ENCODE assay signal across 9 mouse cellular contexts in genomic region chr8:126359296-126359695, GRCm38 (mm10).
A peak's percentile ranks its signal among the peaks of the same experiment; 100 is the strongest.
DNase-seq lines count a peak whose midpoint lies in the region; ATAC-seq and TF ChIP-seq lines count a peak whose summit lies in the region.
"Had no signal": no experiment of that assay in that cellular context is flagged by ENCODE, and none has a peak within 500 bp of the region (broad histone marks: within the 10 kb centered on the region; RNA-seq: fewer than 3 reads in every experiment).

No protein-coding gene starts in this region.

- peaks cover 24% of the 10 kb centered on the region for H3K4me1 ChIP-seq in kidney, adult 2 months (ENCODE audit: control insufficient read depth, insufficient read depth, low read length)

- POLR2A ChIA-PET in Patski (lab: Charles Lee): interaction anchor here (1.3 kb wide), 1 partner anchor 33 kb away, joined by 3 read pairs; no protein-coding TSS in a partner anchor

- peak; percentile 91 for ATAC-seq in Patski

- H3K4me3 ChIP-seq in layer of hippocampus, adult 2 months: no peak overlapping the region
- H3K4me3 ChIP-seq in kidney, adult 2 months (ENCODE audit: insufficient read depth, low read depth, low read length): no peak overlapping the region

- intact Hi-C loops in heart, postnatal 14 days (cut with DNase I): no loop called here

- in situ Hi-C loops in Patski (cut with MboI; ENCODE audit: low pct_unique_long_range_greater_than_20kb): no loop called here

- no peak for DNase-seq in layer of hippocampus, adult 2 months (ENCODE audit: low spot score in 2 of 2)
- no peak for DNase-seq in layer of hippocampus, adult 9-11 months
- DNase-seq in Patski (ENCODE audit: low read depth, low spot score): peak; percentile 92
- peak; percentile 94 for DNase-seq in kidney, adult 2 months
- peak; percentile 59 to 77 for DNase-seq in kidney, postnatal 4 days
- no peak for DNase-seq in right cerebral cortex, postnatal 25 days
- DNase-seq in heart, postnatal 14 days: no peak
- DNase-seq: cerebellum, adult 2 months; lung, postnatal 10 days had no signal

- H3K27me3 ChIP-seq in Patski: no peaks in the 10 kb centered on the region
- no peaks in the 10 kb centered on the region for H3K27me3 ChIP-seq in kidney, adult 2 months (replicated peaks; ENCODE audit: control insufficient read depth, insufficient read depth, low read length)

- no peak for TF ChIP-seq CTCF in layer of hippocampus, adult 2 months (conservative IDR thresholded peaks at IDR 0.05)
- no peak for TF ChIP-seq CTCF in Patski (IDR thresholded peaks at IDR 0.05)
- TF ChIP-seq CTCF in kidney, adult 2 months (conservative IDR thresholded peaks at IDR 0.05; ENCODE audit: insufficient read depth, insufficient read length, low read depth, low read length): no peak

- 46% methylated on average over 6 of the region's 6 CpGs for WGBS in kidney, adult 2 months

- CTCF ChIA-PET in Patski (lab: Charles Lee): interaction anchor here (1.5 to 2.2 kb wide), 2 partner anchors 28 to 61 kb away, joined by 3 to 11 read pairs; partner anchors contain the start of gene Slc35f3

- no peaks in the 10 kb centered on the region for H3K36me3 ChIP-seq in kidney, adult 2 months (ENCODE audit: control insufficient read depth, insufficient read depth, low read length)

- no peak for TF ChIP-seq POLR2A in kidney, adult 2 months (IDR thresholded peaks at IDR 0.05; ENCODE audit: low read depth, low read length)

- peak overlapping the region; percentile 48 for H3K27ac ChIP-seq in layer of hippocampus, adult 2 months
- peak overlapping the region; percentile 57 for H3K27ac ChIP-seq in kidney, adult 2 months (ENCODE audit: insufficient read depth, low read depth, low read length)

Comparison
In these comparisons a context has a peak if more than half of its experiments do, and no peak if none do; other contexts are left out.
1. DNase-seq: peak in Patski (single experiment), kidney, adult 2 months (single experiment) and kidney, postnatal 4 days (2 of 2); none in layer of hippocampus, adult 2 months (0 of 2), layer of hippocampus, adult 9-11 months (single experiment), right cerebral cortex, postnatal 25 days (single experiment) and heart, postnatal 14 days (0 of 2).